Mouse (Mus musculus) liver, postnatal 0 days (tissue): Measurements from ENCODE around the gene Krt80. TPM values are rescaled to one million over a fixed set of nuclear protein-coding genes. Genes with fewer than 3 reads are reported as not detected.

Experiments used
- ATAC-seq: fragments of 200-750 bp; cut with Nextera tagmentation; 2 replicates; pipeline ENCODE4 v1.8.0; 2017; ENCODE audit warnings: mild to moderate bottlenecking, moderate library complexity
- DNase-seq: peaks from one replicate; pipeline ENCODE4 v3.0.0-alpha.2; 2016
- H3K27ac ChIP-seq: fragments of 300-500 bp; sonication (generic); 2 replicates; pipeline ENCODE4 v1.5.1; 2014; ENCODE audit warnings: antibody characterized with exemption, moderate library complexity, mild to moderate bottlenecking, low read depth
- H3K27me3 ChIP-seq: fragments of 300-500 bp; sonication (generic); 2 replicates; pipeline ENCODE4 v1.6.1; 2014; ENCODE audit warnings: low read length, control low read depth, mixed read lengths; ENCODE audit not compliant: insufficient read depth
- H3K36me3 ChIP-seq: fragments of 300-500 bp; sonication (generic); replicated peaks from 2 replicates; pipeline ENCODE4 v1.6.1; 2014; ENCODE audit warnings: mild to moderate bottlenecking, control low read depth, low read length, moderate library complexity, mixed read lengths; ENCODE audit not compliant: insufficient read depth
- H3K4me1 ChIP-seq: fragments of 300-500 bp; sonication (generic); 2 replicates; pipeline ENCODE4 v1.6.1; 2014; ENCODE audit warnings: antibody characterized with exemption, mild to moderate bottlenecking, control low read depth; ENCODE audit not compliant: insufficient read depth
- H3K4me2 ChIP-seq: fragments of 300-500 bp; sonication (generic); 2 replicates; pipeline ENCODE4 v1.6.1; 2014; ENCODE audit warnings: low read depth, mild to moderate bottlenecking, low read length, moderate library complexity, mixed read lengths
- H3K4me3 ChIP-seq: fragments of 300-500 bp; sonication (generic); 2 replicates; pipeline ENCODE4 v1.5.1; 2014; ENCODE audit warnings: low read depth, low read length
- H3K9ac ChIP-seq: fragments of 300-500 bp; sonication (generic); replicated peaks from 2 replicates; pipeline ENCODE4 v1.6.1; 2014; ENCODE audit warnings: mild to moderate bottlenecking, moderate library complexity
- H3K9me3 ChIP-seq: fragments of 300-500 bp; sonication (generic); 2 replicates; pipeline ENCODE4 v1.6.1; 2016; ENCODE audit warnings: mild to moderate bottlenecking, control low read depth, low read length, mixed read lengths
- CTCF ChIP-seq: sonication (generic); IDR thresholded peaks from 2 replicates; pipeline ENCODE4 v1.5.1; 2016; ENCODE audit warnings: antibody characterized with exemption, low read depth
- EP300 ChIP-seq: IDR thresholded peaks from 2 replicates; pipeline ENCODE4 v1.6.1; 2016; ENCODE audit warnings: antibody characterized with exemption, low read depth, mild to moderate bottlenecking
- WGBS: fragments of 180-500 bp; shearing (Covaris S2); extraction: QIAGEN DNeasy Blood & Tissue Kit; methylation state at CpG from one replicate; pipeline ENCODE4 v1.1.7; 2014; ENCODE audit not compliant: insufficient replicate concordance; 5-methylcytosine and 5-hydroxymethylcytosine counted together
- polyA plus RNA-seq: library from polyadenylated mRNA; unstranded; fragments of >200 nt; fragmentation: Nextera tagmentation; extraction: Ambion mirVana; gene quantifications from 2 replicates; pipeline ENCODE4 v1.2.1, GENCODE M21; 2015

Gene Krt80
- polyA plus RNA-seq, 1 experiment from 2014 or later = 0.38 TPM

GRCm38 (mm10) chr15:101371141-101371985 lies 1.4 kb upstream of the Krt80 start:
- Histone ChIP-seq H3K9me3 (no peaks in the 10 kb centered on the region), H3K4me1 (peaks cover 20% of the 10 kb centered on the region), H3K4me2 (no peak overlapping the region), H3K27ac (peak overlapping the region; percentile 60), H3K4me3 (no peak overlapping the region), H3K27me3 (peaks cover 5% of the 10 kb centered on the region), H3K9ac (no peak overlapping the region), H3K36me3 (no peaks in the 10 kb centered on the region)
- DNase-seq (no peak), ATAC-seq (no peak)
- no peak for TF ChIP-seq CTCF
- TF ChIP-seq EP300 = no peak
- 69% methylated on average over 15 of the region's 15 CpGs for WGBS

GRCm38 (mm10) chr15:101369382-101370100 lies 421 bp downstream of the Krt80 start:
- no peak overlapping the region for H3K9ac ChIP-seq
- ATAC-seq (no peak), DNase-seq (no peak)
- no peaks in the 10 kb centered on the region for H3K9me3 ChIP-seq
- no peak overlapping the region for H3K27ac ChIP-seq
- no peak overlapping the region for H3K4me2 ChIP-seq
- TF ChIP-seq CTCF (no peak), EP300 (no peak)
- no peaks in the 10 kb centered on the region for H3K36me3 ChIP-seq
- no peak overlapping the region for H3K4me3 ChIP-seq
- 68% methylated on average over 11 of the region's 12 CpGs for WGBS
- peaks cover 5% of the 10 kb centered on the region for H3K27me3 ChIP-seq
- peaks cover 14% of the 10 kb centered on the region for H3K4me1 ChIP-seq

- Histone ChIP-seq H3K4me2 (no peak overlapping the region), H3K27me3 (peaks cover 5% of the 10 kb centered on the region), H3K36me3 (no peaks in the 10 kb centered on the region), H3K9ac (no peak overlapping the region), H3K27ac (no peak overlapping the region), H3K4me1 (peaks cover 9% of the 10 kb centered on the region), H3K4me3 (no peak overlapping the region), H3K9me3 (no peaks in the 10 kb centered on the region)
- no peak for TF ChIP-seq CTCF
- TF ChIP-seq EP300 = no peak
- DNase-seq (no peak), ATAC-seq (no peak)
- WGBS = 58% methylated on average over 11 of the region's 11 CpGs
These were observed 1.2 kb downstream of the Krt80 start for GRCm38 (mm10) chr15:101368502-101369381.

- no peak overlapping the region for H3K4me2 ChIP-seq
- H3K36me3 ChIP-seq = no peaks in the 10 kb centered on the region
- WGBS = 71% methylated on average over 6 of the region's 6 CpGs
- H3K27me3 ChIP-seq = peaks cover 5% of the 10 kb centered on the region
- DNase-seq (no peak), ATAC-seq (no peak)
- peaks cover 8% of the 10 kb centered on the region; the same call in 1 of the 2 replicates for H3K4me1 ChIP-seq
- no peak overlapping the region for H3K4me3 ChIP-seq
- H3K9ac ChIP-seq = no peak overlapping the region
- no peak overlapping the region for H3K27ac ChIP-seq
- no peaks in the 10 kb centered on the region for H3K9me3 ChIP-seq
- TF ChIP-seq EP300 = no peak
- no peak for TF ChIP-seq CTCF
These were observed 1.9 kb downstream of the Krt80 start for GRCm38 (mm10) chr15:101368015-101368414.

- Histone ChIP-seq H3K9ac (no peak overlapping the region), H3K4me3 (no peak overlapping the region), H3K4me1 (peaks cover 4% of the 10 kb centered on the region; the same call in 1 of the 2 replicates), H3K27me3 (peaks cover 5% of the 10 kb centered on the region), H3K4me2 (no peak overlapping the region), H3K9me3 (no peaks in the 10 kb centered on the region), H3K27ac (no peak overlapping the region), H3K36me3 (no peaks in the 10 kb centered on the region)
- ATAC-seq (no peak), DNase-seq (no peak)
- TF ChIP-seq CTCF (no peak), EP300 (no peak)
- WGBS = 53% methylated on average over 8 of the region's 8 CpGs
These were observed 2.5 kb downstream of the Krt80 start for GRCm38 (mm10) chr15:101367497-101367896.
